Mouse (Mus musculus) bone marrow macrophage, adult 2 months (primary cell): Measurements from ENCODE around the gene 1700003F12Rik. TPM values are rescaled to one million over a fixed set of nuclear protein-coding genes. Genes with fewer than 3 reads are reported as not detected.

ENCODE experiments used
- H3K27ac ChIP-seq: 2 replicates; pipeline ENCODE4 v1.5.1; 2012; ENCODE audit warnings: low read depth, low read length; ENCODE audit not compliant: insufficient read depth
- H3K4me1 ChIP-seq: 2 replicates; pipeline ENCODE4 v1.6.1; 2012; ENCODE audit warnings: low read length; ENCODE audit not compliant: control insufficient read depth, insufficient read depth
- H3K4me3 ChIP-seq: 2 replicates; pipeline ENCODE4 v1.5.1; 2012; ENCODE audit warnings: mild to moderate bottlenecking, low read length, moderate library complexity; ENCODE audit not compliant: insufficient read depth
- CTCF ChIP-seq: IDR thresholded peaks from 2 replicates; pipeline ENCODE4 v1.5.1; 2012; ENCODE audit warnings: low read depth, mild to moderate bottlenecking, low read length, moderate library complexity
- POLR2A ChIP-seq: IDR thresholded peaks from 2 replicates; pipeline ENCODE4 v1.6.1; 2012; ENCODE audit warnings: mild to moderate bottlenecking, low read depth, low read length, borderline replicate concordance
- polyA plus RNA-seq: library from polyadenylated mRNA; stranded (reverse); fragments of >200 nt; gene quantifications from 2 replicates; pipeline ENCODE4 v1.2.4, GENCODE M21; 2012; ENCODE audit not compliant: missing spikeins, insufficient read depth, insufficient read length

The 1700003F12Rik gene
- polyA plus RNA-seq, 1 experiment, result 1.1 TPM

GRCm38 (mm10) chr2:154548688-154549087, 1.8 kb downstream of the 1700003F12Rik start:
- peak overlapping the region; percentile 66 for H3K4me3 ChIP-seq
- H3K4me1 ChIP-seq, result peaks cover 10% of the 10 kb centered on the region
- H3K27ac ChIP-seq, result peak overlapping the region; percentile 59
- TF ChIP-seq POLR2A, result no peak
- no peak for TF ChIP-seq CTCF

- Histone ChIP-seq H3K27ac (peak overlapping the region; percentile 59), H3K4me3 (peak overlapping the region; percentile 66), H3K4me1 (peaks cover 10% of the 10 kb centered on the region)
- TF ChIP-seq POLR2A (no peak), CTCF (no peak)
These were observed 2.4 kb downstream of the 1700003F12Rik start for GRCm38 (mm10) chr2:154549127-154549885.

DNA sequence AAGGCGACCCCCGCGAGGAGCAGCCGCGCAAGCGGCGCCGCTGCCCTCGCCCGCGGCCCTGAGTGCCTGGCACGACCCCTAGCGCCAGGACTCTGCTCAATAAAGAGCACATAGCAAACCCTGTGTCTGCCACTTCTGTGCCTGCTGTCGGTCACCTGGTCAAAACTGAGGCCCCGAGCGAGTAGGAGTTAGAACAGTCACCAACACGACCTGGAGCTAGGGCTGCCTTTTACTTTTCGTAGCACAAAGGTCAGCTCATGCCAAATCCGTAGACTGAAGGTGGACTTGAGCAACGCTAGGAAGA, 3.0 kb downstream of the 1700003F12Rik start:
- Histone ChIP-seq H3K27ac (no peak overlapping the region), H3K4me1 (peaks cover 10% of the 10 kb centered on the region), H3K4me3 (peak overlapping the region; percentile 66)
- TF ChIP-seq POLR2A (no peak), CTCF (no peak)

GRCm38 (mm10) chr2:154550937-154551336, 4.1 kb downstream of the 1700003F12Rik start:
- Histone ChIP-seq H3K4me3 (no peak overlapping the region), H3K27ac (no peak overlapping the region), H3K4me1 (peaks cover 10% of the 10 kb centered on the region)
- TF ChIP-seq POLR2A, result no peak
- TF ChIP-seq CTCF, result no peak

- H3K4me1 ChIP-seq, result peaks cover 10% of the 10 kb centered on the region
- TF ChIP-seq POLR2A (no peak), CTCF (no peak)
- H3K4me3 ChIP-seq, result no peak within 1 kb of the TSS
- no peak within 1 kb of the TSS for H3K27ac ChIP-seq
These were observed 4.6 kb downstream of the 1700003F12Rik start, which contains the start of gene Actl10 for GRCm38 (mm10) chr2:154551476-154551875. Actl10 (plus strand) TSS chr2:154551776.

- Histone ChIP-seq H3K4me1 (peaks cover 10% of the 10 kb centered on the region), H3K27ac (no peak overlapping the region), H3K4me3 (no peak overlapping the region)
- TF ChIP-seq CTCF, result no peak
- no peak for TF ChIP-seq POLR2A
These were observed 5.0 kb downstream of the 1700003F12Rik start for GRCm38 (mm10) chr2:154551927-154552326.

GRCm38 (mm10) chr2:154552424-154552907, 5.6 kb downstream of the 1700003F12Rik start:
- TF ChIP-seq CTCF (no peak), POLR2A (no peak)
- Histone ChIP-seq H3K4me1 (peaks cover 10% of the 10 kb centered on the region), H3K4me3 (no peak overlapping the region), H3K27ac (no peak overlapping the region)

GRCm38 (mm10) chr2:154555235-154555634, 8.3 kb downstream of the 1700003F12Rik start:
- Histone ChIP-seq H3K4me1 (no peaks in the 10 kb centered on the region), H3K27ac (no peak overlapping the region), H3K4me3 (no peak overlapping the region)
- no peak for TF ChIP-seq POLR2A
- no peak for TF ChIP-seq CTCF

DNA sequence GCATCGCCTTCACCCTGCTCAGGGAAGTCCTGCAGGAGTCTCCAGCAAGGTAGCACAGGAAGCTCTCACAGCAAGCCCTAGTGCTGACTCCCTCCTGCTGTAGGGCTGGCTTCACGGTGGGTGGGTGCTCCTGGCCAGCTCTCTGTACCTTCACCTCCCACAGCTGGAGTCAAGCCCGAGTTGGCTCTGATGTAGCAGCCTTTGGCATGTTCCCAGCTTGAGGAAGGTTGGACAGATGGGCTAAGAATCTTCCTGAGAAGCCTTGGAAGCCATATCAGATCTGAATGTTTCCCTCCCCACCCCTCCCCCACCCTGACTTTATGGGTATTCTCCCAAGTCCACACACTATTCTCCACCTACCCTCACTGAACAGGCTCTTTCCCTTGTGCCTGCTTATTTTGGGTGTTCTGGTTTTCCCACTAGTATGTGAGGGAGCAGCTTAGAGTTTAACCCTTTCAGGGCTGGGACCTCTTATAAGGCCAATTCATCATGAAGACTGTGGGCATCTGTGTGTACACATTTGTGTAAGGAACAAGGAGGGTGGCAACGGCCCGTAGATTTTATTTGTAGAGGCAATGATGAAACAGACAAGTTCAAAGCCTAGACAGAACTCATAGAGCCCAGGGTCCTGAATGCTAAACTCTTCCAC, 10.4 kb downstream of the 1700003F12Rik start:
- Histone ChIP-seq H3K27ac (no peak overlapping the region), H3K4me3 (no peak overlapping the region), H3K4me1 (no peaks in the 10 kb centered on the region)
- TF ChIP-seq CTCF (no peak), POLR2A (no peak)

- TF ChIP-seq POLR2A, result no peak
- H3K4me3 ChIP-seq, result no peak within 1 kb of the TSS
These were observed 11.6 kb downstream of the 1700003F12Rik start, which contains the start of gene Necab3 for GRCm38 (mm10) chr2:154558264-154559039. Necab3 (minus strand) TSS chr2:154558890.

More at GRCm38 (mm10) chr2:154558264-154559039, 11.6 kb downstream of the 1700003F12Rik start, which contains the start of gene Necab3:
- Histone ChIP-seq H3K4me1 (no peaks in the 10 kb centered on the region), H3K27ac (no peak within 1 kb of the TSS)
